Mouse (Mus musculus) testis, adult 2 months (tissue): ENCODE measurements around the gene Aldh3a2.

ENCODE experiments used
- CTCF ChIP-seq: fragments of 200-500 bp; IDR thresholded peaks from 2 replicates; pipeline ENCODE4 v1.5.1; 2012; ENCODE audit warnings: low read depth, mild to moderate bottlenecking, inconsistent platforms, low read length, moderate library complexity; ENCODE audit not compliant: control insufficient read depth, insufficient read depth, insufficient replicate concordance
- POLR2A ChIP-seq: fragments of 200-500 bp; IDR thresholded peaks from 2 replicates; pipeline ENCODE4 v1.6.1; 2012; ENCODE audit warnings: low read depth, mild to moderate bottlenecking, inconsistent platforms, low read length, moderate library complexity; ENCODE audit not compliant: control insufficient read depth

GRCm38 (mm10) chr11:61212102-61212501, 55.2 kb downstream of the Aldh3a2 start:
- TF ChIP-seq POLR2A (no peak), CTCF (peak; percentile 40; the same call in 1 of the 2 replicates)
